15 mouse cellular contexts compared by ENCODE assay signal in genomic region chr1:105426086-105426485, GRCm38 (mm10).
"Had no signal": no experiment of that assay in that cellular context is flagged by ENCODE, and none has a peak within 500 bp of the region (broad histone marks: within the 10 kb centered on the region; RNA-seq: fewer than 3 reads in every experiment).

No protein-coding gene starts in this region.

- H3K36me3 ChIP-seq: kidney, embryonic 15.5 days; limb, embryonic 10.5 days; liver, embryonic 15.5 days; neural tube, embryonic 13.5 days had no signal

- ATAC-seq: lung, postnatal 0 days had no signal

- H3K4me1 ChIP-seq: kidney, embryonic 15.5 days; limb, embryonic 10.5 days; liver, embryonic 15.5 days; neural tube, embryonic 13.5 days had no signal

- DNase-seq: kidney, adult 2 months; kidney, postnatal 14 days; lung, adult 2 months; lung, postnatal 36 days; retina, postnatal 1 day; right cerebral cortex, postnatal 4 days; spleen, adult 18-20 months; thymus, adult 18-20 months; thymus, postnatal 14 days had no signal

- H3K4me3 ChIP-seq: kidney, embryonic 15.5 days; limb, embryonic 10.5 days; liver, embryonic 15.5 days; neural tube, embryonic 13.5 days had no signal

- H3K4me2 ChIP-seq: kidney, embryonic 15.5 days; liver, embryonic 11.5 days; liver, embryonic 15.5 days; neural tube, embryonic 13.5 days had no signal

- H3K27me3 ChIP-seq: kidney, embryonic 15.5 days; liver, embryonic 15.5 days; neural tube, embryonic 13.5 days had no signal

- H3K9me3 ChIP-seq: kidney, embryonic 15.5 days; limb, embryonic 10.5 days; liver, embryonic 15.5 days; neural tube, embryonic 13.5 days had no signal

- H3K27ac ChIP-seq: kidney, embryonic 15.5 days; limb, embryonic 10.5 days; liver, embryonic 15.5 days; neural tube, embryonic 13.5 days had no signal

- H3K9ac ChIP-seq: kidney, embryonic 15.5 days; liver, embryonic 15.5 days; neural tube, embryonic 13.5 days had no signal
